Mouse (Mus musculus): ENCODE data around the gene Glis3. TPM values are rescaled to one million over a fixed set of nuclear protein-coding genes. Genes with fewer than 3 reads are reported as not detected.

Glis3 gene
- total RNA-seq, 4 experiments from 2014 or later: 9.5 to 21.1 (median 14.6) TPM

GRCm38 (mm10) chr19:28591736-28592477 is 88.0 kb downstream of the Glis3 start:
- DNase-seq: no peak

GRCm38 (mm10) chr19:28580499-28580898 is 99.4 kb downstream of the Glis3 start:
- no peak for DNase-seq

GRCm38 (mm10) chr19:28579724-28580375 is 100.0 kb downstream of the Glis3 start:
- no peak for DNase-seq

- no peak for DNase-seq
Measured at GRCm38 (mm10) chr19:28577023-28577422, 102.9 kb downstream of the Glis3 start.

- DNase-seq: no peak
Measured at GRCm38 (mm10) chr19:28576619-28577018, 103.3 kb downstream of the Glis3 start.

- no peak for DNase-seq
Measured at GRCm38 (mm10) chr19:28573641-28574040, 106.2 kb downstream of the Glis3 start.

GRCm38 (mm10) chr19:28569856-28570255 is 110.0 kb downstream of the Glis3 start:
- no peak for DNase-seq

- DNase-seq: no peak
Measured at GRCm38 (mm10) chr19:28567100-28567499, 112.8 kb downstream of the Glis3 start.

GRCm38 (mm10) chr19:28566554-28566953 is 113.3 kb downstream of the Glis3 start:
- no peak for DNase-seq

GRCm38 (mm10) chr19:28561697-28562002 is 118.2 kb downstream of the Glis3 start:
- DNase-seq: no peak

GRCm38 (mm10) chr19:28560801-28561696 is 118.8 kb downstream of the Glis3 start:
- no peak for DNase-seq

- DNase-seq: no peak
Measured at GRCm38 (mm10) chr19:28559836-28560235, 120.0 kb downstream of the Glis3 start.

GRCm38 (mm10) chr19:28559400-28559799 is 120.5 kb downstream of the Glis3 start:
- DNase-seq: no peak

- no peak for DNase-seq
Measured at GRCm38 (mm10) chr19:28558661-28559060, 121.2 kb downstream of the Glis3 start.

- DNase-seq: no peak
Measured at GRCm38 (mm10) chr19:28557559-28558328, 122.1 kb downstream of the Glis3 start.

- DNase-seq: no peak
Measured at GRCm38 (mm10) chr19:28555181-28555929, 124.5 kb downstream of the Glis3 start.

- DNase-seq: no peak
Measured at GRCm38 (mm10) chr19:28550611-28551010, 129.3 kb downstream of the Glis3 start.

- no peak for DNase-seq
Measured at GRCm38 (mm10) chr19:28546933-28547332, 132.9 kb downstream of the Glis3 start.

- no peak for DNase-seq
Measured at GRCm38 (mm10) chr19:28545493-28545892, 134.4 kb downstream of the Glis3 start.

GRCm38 (mm10) chr19:28538813-28539212 is 141.1 kb downstream of the Glis3 start:
- no peak for DNase-seq

GRCm38 (mm10) chr19:28534964-28535363 is 144.9 kb downstream of the Glis3 start:
- no peak for DNase-seq

GRCm38 (mm10) chr19:28533576-28533975 is 146.3 kb downstream of the Glis3 start:
- DNase-seq: no peak
